Mouse (Mus musculus) retina, postnatal 7 days (tissue): ENCODE results near the gene Kif11.

Experiments used
- DNase-seq: peaks from one replicate; pipeline ENCODE4 v3.0.0-alpha.2; 2012; ENCODE audit warnings: low read depth, low spot score

The Kif11 gene

DNA sequence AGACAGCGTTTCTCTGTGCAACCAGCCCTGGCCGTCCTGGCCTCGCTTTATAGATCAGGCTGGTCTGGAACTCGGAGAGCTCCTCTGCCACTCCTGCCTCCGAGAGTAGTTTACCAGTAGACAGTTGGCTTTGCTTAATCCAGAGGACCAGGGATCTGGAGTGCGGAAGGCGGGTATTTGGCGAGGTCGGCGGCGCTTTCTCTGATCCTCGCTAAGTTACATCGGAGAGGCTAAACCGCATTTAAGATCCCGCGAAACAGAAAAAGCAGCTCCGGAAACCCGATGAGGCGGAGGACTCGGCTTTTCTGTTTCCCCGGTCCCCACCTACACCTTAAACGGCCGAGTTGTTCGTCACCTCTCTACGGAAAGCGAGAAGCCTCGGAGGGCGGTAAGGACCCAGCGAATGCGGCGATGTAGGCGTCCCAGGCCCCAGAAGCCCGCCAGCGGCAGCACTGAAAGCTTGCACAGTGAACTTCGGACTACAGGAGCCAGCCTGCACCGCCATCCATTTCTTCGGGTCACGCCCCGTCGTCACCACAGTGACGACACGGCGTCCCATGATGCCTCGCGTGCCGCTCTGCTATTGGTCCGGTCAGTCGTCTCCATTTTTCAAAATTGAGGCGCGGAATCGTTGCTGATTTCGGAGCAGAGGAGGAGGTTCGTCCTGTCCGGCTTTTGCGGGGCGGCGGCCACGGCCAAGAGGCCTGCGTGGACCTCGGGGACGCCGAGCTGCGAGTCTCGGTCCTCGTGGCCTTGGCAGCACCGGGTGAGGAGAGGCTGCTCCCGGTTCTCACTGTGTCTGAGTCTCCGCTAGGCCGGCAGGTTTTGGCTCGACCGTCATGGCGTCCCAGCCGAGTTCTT lies at the start of gene Kif11:
Gene Kif11 (plus strand): TSS at position 649 of the 861 bp plus-strand sequence.
- DNase-seq, result peak; percentile 96

GRCm38 (mm10) chr19:37327216-37327615 lies 49.0 kb upstream of the Kif11 start:
- DNase-seq, result no peak

DNA sequence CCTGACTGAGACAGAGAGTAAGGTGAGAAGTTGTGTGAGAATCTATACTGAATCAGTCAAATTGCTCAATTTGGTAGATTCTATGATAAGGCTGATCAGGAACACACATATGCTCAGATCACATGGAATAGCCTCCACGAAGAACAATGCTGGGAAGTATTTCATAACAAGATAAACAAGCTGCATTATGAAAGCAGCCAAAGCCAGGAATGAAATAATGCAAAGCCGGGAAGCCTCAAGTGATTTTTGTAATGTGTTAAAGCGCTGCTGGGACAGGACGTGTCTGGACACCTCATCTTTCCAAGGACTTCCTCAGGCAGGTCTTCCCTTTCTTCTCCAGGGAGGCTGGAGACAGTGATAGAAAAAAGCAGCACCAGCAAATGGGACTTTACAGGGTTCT lies 43.5 kb upstream of the Kif11 start:
- no peak for DNase-seq

DNA sequence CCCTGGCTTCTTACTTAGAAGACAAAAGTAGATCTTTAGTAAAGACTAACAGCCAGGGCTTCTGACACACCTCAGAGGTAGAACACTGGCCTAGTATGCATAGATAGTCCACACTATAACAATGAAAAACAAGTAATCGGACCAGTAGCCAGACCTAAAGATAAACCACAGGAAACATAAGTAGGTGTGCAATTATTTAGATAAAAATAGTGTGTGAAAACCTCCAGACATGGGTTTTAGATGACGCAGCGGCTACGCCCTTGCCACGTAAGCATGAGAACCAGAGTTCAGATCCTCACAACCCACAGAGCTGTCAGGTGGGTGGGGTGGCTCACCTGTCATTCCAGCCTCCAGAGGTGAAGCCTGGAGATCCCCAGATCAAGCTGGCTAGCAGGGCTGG lies 42.8 kb upstream of the Kif11 start:
- DNase-seq, result no peak

DNA sequence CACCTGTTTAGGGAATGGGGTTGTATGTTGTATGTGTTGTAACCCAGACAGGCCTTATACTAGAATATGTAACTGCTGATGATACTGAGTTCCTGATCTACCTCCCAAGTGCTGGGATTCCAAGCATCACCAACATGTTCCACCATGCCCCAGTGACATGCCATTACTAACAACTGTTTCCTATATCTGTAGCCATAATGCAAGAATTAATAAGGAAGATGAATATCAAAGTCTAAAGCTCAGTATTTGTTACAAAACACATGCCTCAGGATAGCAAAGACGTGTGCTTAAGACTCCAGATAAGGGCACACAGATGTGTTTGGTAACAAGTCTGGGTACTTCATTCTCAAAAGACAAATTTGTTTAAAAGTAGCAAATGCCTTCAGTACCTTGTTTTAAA lies 40.8 kb upstream of the Kif11 start:
- DNase-seq, result no peak

DNA sequence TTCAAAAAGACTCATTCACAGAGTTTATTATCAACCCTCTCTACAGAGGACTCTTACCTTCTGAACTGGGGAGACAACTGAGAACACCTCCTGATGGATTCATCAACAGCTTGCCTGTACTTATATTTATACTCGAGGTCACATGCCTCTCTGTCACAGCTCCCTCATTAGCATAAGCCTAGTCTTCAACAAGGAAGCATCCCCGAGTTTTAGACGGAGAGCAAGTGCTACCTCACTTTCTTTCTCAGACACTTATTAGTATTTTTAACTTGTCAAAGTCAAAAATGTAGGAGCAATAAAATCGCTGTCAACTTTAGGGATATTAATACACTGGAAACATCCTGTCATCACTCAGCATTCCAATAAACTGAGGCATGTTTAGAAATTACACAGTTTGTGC lies 38.5 kb upstream of the Kif11 start, which contains the start of gene Ide:
Gene Ide (minus strand): TSS at position 101 of the 400 bp plus-strand sequence.
- no peak for DNase-seq

GRCm38 (mm10) chr19:37340495-37340894 lies 35.7 kb upstream of the Kif11 start:
- no peak for DNase-seq

DNA sequence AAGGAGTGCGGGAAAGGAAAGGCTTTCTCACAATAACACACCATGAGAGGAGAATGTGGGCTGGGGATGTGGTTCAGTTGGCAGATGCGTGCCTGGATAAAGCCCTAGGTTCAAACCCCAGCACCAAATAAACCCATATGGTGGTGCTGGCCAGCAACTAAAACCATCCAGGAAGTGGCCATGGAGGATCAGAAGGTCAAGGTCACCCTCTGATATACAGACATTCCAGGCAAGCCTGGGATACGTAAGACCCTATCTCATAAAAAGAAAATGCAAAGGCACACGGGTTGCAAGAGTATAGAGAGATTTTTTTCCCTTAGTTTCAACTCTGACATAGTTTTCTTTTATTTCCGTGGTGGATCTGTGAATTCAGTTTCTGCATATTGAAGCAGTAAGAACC lies 35.3 kb upstream of the Kif11 start:
- DNase-seq, result no peak

DNA sequence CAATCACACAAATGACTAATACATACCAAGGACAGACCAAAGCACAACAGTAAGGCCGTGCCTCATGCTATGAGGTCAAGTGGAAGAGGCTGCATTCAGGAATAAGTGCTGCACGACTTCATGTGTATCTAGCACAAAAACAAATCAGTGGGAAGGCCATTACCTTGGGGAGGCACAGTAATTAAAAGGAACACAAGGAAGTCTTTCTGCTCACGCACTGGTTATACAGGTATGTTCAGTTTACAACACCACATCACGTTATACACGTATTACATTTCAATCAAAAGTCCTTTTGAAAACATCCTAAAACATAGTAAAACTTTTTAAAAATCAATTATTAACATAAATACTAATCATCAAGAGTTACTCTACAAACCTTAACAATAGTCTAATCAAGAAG lies 32.3 kb upstream of the Kif11 start:
- DNase-seq, result no peak

DNA sequence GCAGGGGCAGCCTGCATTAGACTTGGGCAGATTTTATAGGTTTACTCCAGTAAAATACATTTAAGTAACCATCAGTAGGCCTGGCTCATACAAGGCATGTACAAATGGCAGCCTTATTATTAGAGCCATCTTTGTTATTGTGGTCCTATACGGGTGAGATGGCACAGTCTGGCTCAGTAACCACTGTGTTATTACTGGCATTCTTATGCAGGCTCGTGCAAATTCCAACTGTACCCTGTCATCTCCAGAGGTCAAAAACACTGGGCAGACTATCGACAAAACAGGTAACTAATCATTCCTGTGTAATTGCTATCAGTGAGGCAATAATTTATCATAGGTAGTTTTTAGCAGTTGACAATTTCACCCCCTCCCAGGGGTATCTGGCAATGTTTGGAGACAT lies 29.9 kb upstream of the Kif11 start:
- no peak for DNase-seq

GRCm38 (mm10) chr19:37348331-37348730 lies 27.9 kb upstream of the Kif11 start:
- no peak for DNase-seq

GRCm38 (mm10) chr19:37348952-37349351 lies 27.3 kb upstream of the Kif11 start:
- no peak for DNase-seq

GRCm38 (mm10) chr19:37352756-37353155 lies 23.4 kb upstream of the Kif11 start:
- no peak for DNase-seq

DNA sequence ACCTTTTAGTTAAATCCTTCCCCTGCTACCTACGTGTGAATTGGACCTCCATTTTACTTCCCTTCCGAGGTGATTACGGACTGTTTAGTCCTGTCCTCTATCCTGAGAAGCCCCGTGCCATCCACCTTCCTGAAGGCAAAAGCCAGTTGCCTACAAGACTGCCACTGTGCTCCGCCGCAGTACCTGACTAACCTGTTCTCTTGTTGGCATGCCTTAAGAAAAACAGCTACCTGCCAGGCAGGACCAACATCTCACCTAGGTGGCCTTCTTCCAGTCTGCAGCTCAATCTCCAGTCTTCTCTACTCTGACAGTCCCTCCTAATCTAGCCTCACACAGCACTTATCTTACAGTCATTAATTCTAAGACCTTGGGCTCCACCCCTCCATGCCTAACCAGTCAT lies 22.9 kb upstream of the Kif11 start:
- no peak for DNase-seq

- no peak for DNase-seq
These were observed 16.2 kb upstream of the Kif11 start for GRCm38 (mm10) chr19:37360044-37360443.

DNA sequence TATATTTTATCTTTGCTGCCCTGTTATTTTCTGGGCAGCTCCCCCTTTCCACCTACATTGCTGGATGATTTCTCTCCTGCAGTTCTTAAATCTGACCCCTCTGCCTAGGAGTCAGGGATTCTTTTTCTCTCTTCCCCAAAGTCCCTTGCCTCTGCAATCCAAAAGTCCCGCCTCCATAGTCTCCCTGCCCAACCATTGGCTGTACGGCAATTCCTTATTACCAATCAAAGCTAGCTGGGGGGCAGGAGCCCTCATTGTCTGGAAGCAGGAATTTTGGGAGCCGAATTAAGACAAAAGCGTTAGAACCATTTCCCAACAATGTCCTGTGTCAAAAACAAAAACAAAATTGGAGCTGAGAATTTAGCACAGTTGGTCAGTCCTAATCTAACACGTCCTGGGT lies 13.7 kb upstream of the Kif11 start:
- DNase-seq, result no peak

- peak; percentile 16 for DNase-seq
These were observed 12.9 kb upstream of the Kif11 start for GRCm38 (mm10) chr19:37363128-37363939.

- DNase-seq, result no peak
These were observed 7.2 kb upstream of the Kif11 start for GRCm38 (mm10) chr19:37368990-37369389.

GRCm38 (mm10) chr19:37369921-37370320 lies 6.3 kb upstream of the Kif11 start:
- no peak for DNase-seq

DNA sequence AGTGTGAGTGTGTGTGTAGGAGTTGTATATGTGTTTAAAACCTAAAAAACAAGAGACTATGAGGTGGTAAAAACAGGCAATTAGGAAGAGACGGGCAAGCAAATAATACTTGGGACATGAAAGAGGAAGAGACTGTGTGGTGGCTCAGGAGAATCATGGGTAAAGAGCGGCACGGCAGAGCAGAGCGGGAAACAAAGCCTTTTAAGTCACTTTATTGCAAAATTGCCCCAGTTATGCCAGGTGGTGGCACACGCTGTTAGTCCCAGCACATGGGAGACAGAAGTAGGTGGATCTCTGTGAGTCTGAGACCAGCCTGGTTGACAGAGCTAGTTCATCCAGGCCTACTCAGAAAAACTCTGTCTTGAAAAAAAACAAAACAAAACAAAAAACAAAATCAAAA lies 5.8 kb upstream of the Kif11 start:
- no peak for DNase-seq

- no peak for DNase-seq
These were observed 1.1 kb upstream of the Kif11 start for GRCm38 (mm10) chr19:37374941-37375754.

DNA sequence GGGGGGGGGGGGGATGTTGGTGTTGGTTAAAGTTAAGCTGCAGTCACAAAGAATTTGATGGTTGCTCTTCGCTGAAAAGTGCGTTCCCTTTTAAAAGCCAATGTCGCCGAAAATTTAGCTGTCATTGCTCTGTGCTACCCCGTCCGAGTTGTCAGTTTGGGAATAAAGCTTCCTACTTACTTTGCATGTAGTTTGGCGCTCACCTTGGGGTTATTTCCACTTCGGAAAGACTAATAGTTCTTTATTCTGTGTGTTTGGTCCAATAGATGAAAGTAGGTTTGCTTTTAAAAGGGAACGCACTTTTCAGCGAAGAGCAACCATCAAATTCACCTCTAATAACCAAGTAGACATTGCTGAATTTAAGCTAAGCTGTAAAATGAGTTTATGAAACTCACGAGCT lies 638 bp downstream of the Kif11 start:
- DNase-seq, result no peak
